Mouse (Mus musculus) left cerebral cortex, adult 2 months (tissue): Measurements from ENCODE around the gene Strn3. TPM values are rescaled to one million over a fixed set of nuclear protein-coding genes. Genes with fewer than 3 reads are reported as not detected.

ENCODE experiments used
- DNase-seq, 2 experiments: peaks; one replicate each; pipeline ENCODE4 v3.0.0; 2021 to 2022; ENCODE audit warnings: low spot score in 2 of 2, mixed read lengths in 1 of 2; ENCODE audit errors: extremely low spot score in 1 of 2
- H3K27ac ChIP-seq: fragments of 200-600 bp; 2 replicates; pipeline ENCODE4 v1.8.1; 2022
- H3K4me3 ChIP-seq: fragments of 200-600 bp; 2 replicates; pipeline ENCODE4 v1.8.1; 2022
- CTCF ChIP-seq: fragments of 200-600 bp; IDR thresholded peaks from 2 replicates; pipeline ENCODE4 v1.8.1; 2022; ENCODE audit warnings: antibody characterized with exemption, mild to moderate bottlenecking, moderate library complexity
- intact Hi-C: fragments of 180-260 bp; cut with DNase I; formaldehyde crosslinking; loops from one replicate; pipeline ENCODE4 v1.15.1; 2025
- long read RNA-seq, 2 experiments: library from polyadenylated mRNA; stranded (forward); transcript quantifications; one replicate each; pipeline ENCODE4 v2.0.0; 2021; ENCODE audit warnings: borderline mapping rate in 2 of 2
- total RNA-seq, 2 experiments: library from RNA; stranded (reverse); gene quantifications; 2 replicates each; pipeline ENCODE4 v1.2.3; 2021

The Strn3 gene
- 10 to 100 TPM; 87.0 to 90.4 TPM for total RNA-seq
- long read RNA-seq, experiment 1, transcript Strn3-201 (18 exons, 3,046 nt), result minor isoform, 38 of 143 reads
- long read RNA-seq, experiment 1, transcript Strn3-202 (16 exons, 2,791 nt), result major isoform, 65 of 143 reads
- long read RNA-seq, experiment 1, partial matches to known transcripts, result 3 of 143 reads
- long read RNA-seq, experiment 1, other reads (novel, unspliced or antisense), result 37 of 143 reads
- long read RNA-seq, experiment 2, transcript Strn3-202 (16 exons, 2,791 nt), result major isoform, 44 of 88 reads
- long read RNA-seq, experiment 2, transcript Strn3-201 (18 exons, 3,046 nt), result minor isoform, 21 of 88 reads
- long read RNA-seq, experiment 2, partial matches to known transcripts, result 3 of 88 reads
- long read RNA-seq, experiment 2, other reads (novel, unspliced or antisense), result 20 of 88 reads

DNA sequence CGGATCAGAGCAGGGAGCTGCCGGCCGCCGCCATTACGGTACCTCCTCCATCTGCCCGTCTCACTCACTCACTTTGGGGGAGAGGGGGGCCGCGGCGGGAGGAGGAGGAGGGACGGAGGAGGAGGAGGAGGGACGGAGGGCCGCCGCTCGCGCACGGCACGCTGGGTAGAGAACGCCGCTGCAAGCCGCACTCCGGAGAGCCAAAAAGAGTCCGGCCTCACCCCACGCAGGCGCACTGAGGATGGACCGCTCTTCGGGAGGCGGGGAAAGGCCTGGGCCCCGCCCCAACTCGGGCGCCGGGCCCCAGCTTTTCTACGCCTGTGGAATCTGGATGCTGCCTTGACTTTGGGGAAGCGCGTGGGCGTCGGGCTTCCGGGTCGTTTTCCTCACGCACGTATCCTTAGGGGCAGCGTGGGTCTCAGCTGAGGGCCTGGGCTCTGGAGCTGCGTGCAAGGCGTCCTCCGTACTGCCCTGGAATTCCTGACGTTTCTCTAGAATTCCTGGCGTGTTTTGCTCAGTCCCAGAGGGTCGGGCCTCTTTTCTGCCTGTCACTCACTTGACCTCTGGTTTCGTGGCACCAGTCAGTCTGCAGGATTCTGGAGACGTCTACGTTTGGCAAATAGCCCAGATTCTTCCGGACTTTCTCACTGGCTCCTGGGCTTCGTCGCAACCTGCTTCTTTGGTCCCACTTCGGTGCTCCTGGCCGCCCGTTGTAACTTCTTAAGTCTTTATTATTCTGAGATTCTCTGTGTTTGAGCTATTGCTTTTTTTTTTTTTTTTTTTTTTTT, at the start of gene Strn3:
TSS of gene Strn3 (minus strand) at position 53 of the 788 bp plus-strand sequence.
- TF ChIP-seq CTCF, result no peak
- peak within 1 kb of the TSS; percentile 97 for H3K4me3 ChIP-seq
- intact Hi-C loops, result loop anchor here (1.0 to 2.0 kb wide), 3 partner anchors 17 to 137 kb away; partner anchors contain the start of gene Hectd1
- peak; percentile 95 to 97 for DNase-seq
- H3K27ac ChIP-seq, result peak within 1 kb of the TSS; percentile 100

GRCm38 (mm10) chr12:51736807-51737206, 45.1 kb upstream of the Strn3 start:
- TF ChIP-seq CTCF, result no peak
- intact Hi-C loops, result loop anchor here (2.0 kb wide), 1 partner anchor 46 kb away; the partner anchor contains the start of genes Ap4s1 and Strn3
- no peak overlapping the region for H3K27ac ChIP-seq
- no peak for DNase-seq
- no peak overlapping the region for H3K4me3 ChIP-seq

DNA sequence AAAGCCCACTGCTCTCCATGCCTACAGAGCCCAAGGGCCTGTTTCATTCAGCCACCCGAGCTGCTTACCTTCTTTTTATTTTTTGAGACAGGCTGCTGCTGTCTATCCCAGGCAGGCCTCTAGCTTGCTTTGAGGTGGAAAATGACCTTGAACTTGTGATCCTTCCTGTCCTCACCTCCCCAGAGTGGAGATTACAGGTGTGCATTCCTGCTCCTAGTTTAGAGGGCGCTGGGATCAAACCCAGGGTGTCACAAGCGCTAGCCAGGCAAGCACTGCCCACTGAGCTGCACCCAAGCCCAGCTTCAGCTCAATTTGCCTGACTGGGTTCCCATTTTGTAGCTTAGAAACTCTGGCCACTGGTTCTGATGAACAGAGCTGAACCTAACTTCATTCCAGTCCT, 44.7 kb upstream of the Strn3 start:
- no peak for TF ChIP-seq CTCF
- DNase-seq, result no peak
- Histone ChIP-seq H3K4me3 (no peak overlapping the region), H3K27ac (peak overlapping the region; percentile 69)
- intact Hi-C loops, result loop anchor here (2.0 kb wide), 1 partner anchor 46 kb away; the partner anchor contains the start of genes Ap4s1 and Strn3

DNA sequence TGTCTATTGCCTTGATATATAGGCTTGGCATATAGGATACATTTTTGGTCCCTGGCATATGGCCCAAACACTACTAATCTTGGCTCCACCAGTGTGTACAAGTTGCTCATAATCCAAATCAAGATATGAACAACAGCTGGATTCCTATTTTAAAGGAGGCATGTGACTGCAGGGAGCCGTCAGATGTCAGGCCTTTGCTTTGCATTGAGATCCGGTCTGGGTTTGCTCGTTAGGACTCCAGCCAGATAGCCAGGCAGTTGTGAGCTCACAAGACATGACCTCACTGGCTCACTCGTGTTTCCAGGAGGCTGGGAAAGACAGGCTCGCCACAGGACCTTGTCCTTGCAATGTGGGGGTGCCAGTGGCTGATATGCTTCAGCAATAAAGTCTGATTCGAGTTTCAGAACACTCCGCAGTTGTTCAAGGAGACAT, 44.2 kb upstream of the Strn3 start:
- H3K27ac ChIP-seq, result peak overlapping the region; percentile 69; the same call in 1 of the 2 replicates
- no peak overlapping the region for H3K4me3 ChIP-seq
- DNase-seq, result no peak
- TF ChIP-seq CTCF, result no peak
- intact Hi-C loops, result loop anchor here (2.0 kb wide), 1 partner anchor 45 kb away; the partner anchor contains the start of genes Ap4s1 and Strn3

DNA sequence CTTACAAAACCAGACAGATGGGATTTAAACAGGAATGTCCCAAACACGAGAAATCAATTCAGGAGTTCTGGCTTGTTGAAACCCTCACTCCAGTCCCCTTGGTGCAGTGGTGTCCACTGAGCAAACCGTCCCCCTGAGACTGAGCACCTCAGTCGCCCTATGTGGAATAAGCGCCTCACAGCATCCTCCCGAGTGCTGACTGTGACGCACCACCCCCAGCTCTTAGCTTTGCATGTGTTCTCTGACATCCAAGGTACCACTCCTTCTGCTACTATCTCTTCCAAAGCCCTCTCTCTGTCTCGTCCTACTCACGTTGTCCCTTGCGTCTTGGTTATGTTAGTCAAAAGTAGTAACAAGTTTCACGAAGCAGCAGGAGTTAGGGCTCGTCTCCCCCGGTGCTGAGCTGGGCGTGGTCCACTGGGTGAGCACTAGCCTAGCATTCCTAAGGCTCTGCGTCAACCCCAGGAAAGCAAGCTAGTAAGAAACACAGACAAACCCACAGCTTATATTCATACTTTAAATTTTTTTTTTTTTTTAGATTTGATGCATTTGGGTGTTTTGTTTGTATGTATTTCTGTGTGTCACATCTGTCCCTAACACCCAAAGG, 43.0 kb upstream of the Strn3 start:
- DNase-seq, result no peak
- Histone ChIP-seq H3K4me3 (no peak overlapping the region), H3K27ac (no peak overlapping the region)
- TF ChIP-seq CTCF, result no peak
- intact Hi-C loops, result no loop called here

GRCm38 (mm10) chr12:51729827-51730226, 38.1 kb upstream of the Strn3 start:
- no peak for DNase-seq
- H3K27ac ChIP-seq, result peak overlapping the region; percentile 86
- intact Hi-C loops, result no loop called here
- TF ChIP-seq CTCF, result no peak
- H3K4me3 ChIP-seq, result no peak overlapping the region

GRCm38 (mm10) chr12:51729058-51729457, 37.4 kb upstream of the Strn3 start:
- no peak for TF ChIP-seq CTCF
- H3K4me3 ChIP-seq, result no peak overlapping the region
- intact Hi-C loops, result no loop called here
- H3K27ac ChIP-seq, result peak overlapping the region; percentile 86
- peak in 1 of 2 experiments; percentile 36 for DNase-seq

DNA sequence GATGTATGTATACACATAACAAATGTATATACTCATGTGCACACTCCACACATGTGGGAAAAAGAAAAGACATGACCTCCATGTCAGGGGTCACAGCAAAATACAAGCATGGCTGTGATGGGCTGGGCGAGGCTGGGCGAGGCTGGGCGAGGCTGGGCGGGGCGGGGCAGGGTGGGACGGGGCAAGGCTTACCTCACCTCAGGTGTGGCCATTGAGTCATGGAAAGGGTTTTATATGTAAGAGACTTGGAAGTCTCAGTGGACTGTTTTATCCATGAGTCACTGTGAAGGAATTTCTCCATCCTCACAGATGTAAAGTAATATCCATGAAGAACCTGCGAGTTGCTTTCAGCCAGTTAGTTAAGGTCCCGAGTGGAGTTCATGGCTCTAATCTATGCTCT, 30.1 kb upstream of the Strn3 start:
- TF ChIP-seq CTCF, result no peak
- intact Hi-C loops, result no loop called here
- DNase-seq, result no peak
- Histone ChIP-seq H3K27ac (no peak overlapping the region), H3K4me3 (no peak overlapping the region)

GRCm38 (mm10) chr12:51718617-51719016, 26.9 kb upstream of the Strn3 start:
- no peak for DNase-seq
- intact Hi-C loops, result no loop called here

GRCm38 (mm10) chr12:51712685-51713084, 21.0 kb upstream of the Strn3 start:
- no peak for TF ChIP-seq CTCF
- no peak overlapping the region for H3K4me3 ChIP-seq
- no peak for DNase-seq
- H3K27ac ChIP-seq, result no peak overlapping the region
- intact Hi-C loops, result no loop called here

More at GRCm38 (mm10) chr12:51718617-51719016, 26.9 kb upstream of the Strn3 start:
- Histone ChIP-seq H3K27ac (no peak overlapping the region), H3K4me3 (no peak overlapping the region)
- no peak for TF ChIP-seq CTCF

GRCm38 (mm10) chr12:51710154-51710553, 18.5 kb upstream of the Strn3 start:
- H3K27ac ChIP-seq, result no peak overlapping the region
- TF ChIP-seq CTCF, result no peak
- intact Hi-C loops, result no loop called here
- H3K4me3 ChIP-seq, result no peak overlapping the region
- no peak for DNase-seq
